Mouse (Mus musculus) lung, postnatal 4 days (tissue): Measurements from ENCODE around the gene B4galt1.

Experiments used
- DNase-seq, 2 experiments: peaks; one replicate each; pipeline ENCODE4 v3.0.0; 2021

The B4galt1 gene

GRCm38 (mm10) chr4:40853565-40854386 lies at the start of gene B4galt1:
Gene B4galt1 (minus strand): TSS chr4:40854005.
- peak; percentile 99 to 100 for DNase-seq

- no peak for DNase-seq
These were observed 46.8 kb upstream of the B4galt1 start for GRCm38 (mm10) chr4:40900612-40901011.

- no peak for DNase-seq
These were observed 46.3 kb upstream of the B4galt1 start for GRCm38 (mm10) chr4:40900071-40900470.

- no peak for DNase-seq
These were observed 45.5 kb upstream of the B4galt1 start for GRCm38 (mm10) chr4:40899264-40899663.

- no peak for DNase-seq
These were observed 44.8 kb upstream of the B4galt1 start for GRCm38 (mm10) chr4:40898476-40899044.

- no peak for DNase-seq
These were observed 41.8 kb upstream of the B4galt1 start for GRCm38 (mm10) chr4:40895646-40896045.

GRCm38 (mm10) chr4:40895118-40895517 lies 41.3 kb upstream of the B4galt1 start:
- DNase-seq = no peak

GRCm38 (mm10) chr4:40891206-40891605 lies 37.4 kb upstream of the B4galt1 start:
- no peak for DNase-seq

GRCm38 (mm10) chr4:40889983-40890382 lies 36.2 kb upstream of the B4galt1 start:
- DNase-seq = no peak

GRCm38 (mm10) chr4:40889252-40889651 lies 35.4 kb upstream of the B4galt1 start:
- no peak for DNase-seq

GRCm38 (mm10) chr4:40888839-40889238 lies 35.0 kb upstream of the B4galt1 start:
- DNase-seq = no peak

- DNase-seq = no peak
These were observed 32.1 kb upstream of the B4galt1 start for GRCm38 (mm10) chr4:40885883-40886282.

GRCm38 (mm10) chr4:40885166-40885525 lies 31.3 kb upstream of the B4galt1 start:
- no peak for DNase-seq

- peak in 1 of 2 experiments; percentile 34 for DNase-seq
These were observed 30.7 kb upstream of the B4galt1 start for GRCm38 (mm10) chr4:40884282-40885165.

- no peak for DNase-seq
These were observed 29.4 kb upstream of the B4galt1 start for GRCm38 (mm10) chr4:40883200-40883599.

- DNase-seq = no peak
These were observed 23.7 kb upstream of the B4galt1 start for GRCm38 (mm10) chr4:40877528-40877927.

- peak; percentile 68 to 91 for DNase-seq
These were observed 23.1 kb upstream of the B4galt1 start for GRCm38 (mm10) chr4:40876814-40877371.

GRCm38 (mm10) chr4:40875842-40876241 lies 22.0 kb upstream of the B4galt1 start:
- peak in 1 of 2 experiments; percentile 39 for DNase-seq

- no peak for DNase-seq
These were observed 21.2 kb upstream of the B4galt1 start for GRCm38 (mm10) chr4:40874794-40875552.

- DNase-seq = peak in 1 of 2 experiments; percentile 57
These were observed 20.4 kb upstream of the B4galt1 start for GRCm38 (mm10) chr4:40874151-40874600.

- DNase-seq = no peak
These were observed 19.5 kb upstream of the B4galt1 start for GRCm38 (mm10) chr4:40873320-40873719.

GRCm38 (mm10) chr4:40872129-40872528 lies 18.3 kb upstream of the B4galt1 start:
- no peak for DNase-seq
